Mouse (Mus musculus) urinary bladder, postnatal 10 days (tissue): ENCODE data around the gene Rpl23.
"Not testable (repeated sequence)": the region's sequence is repeated elsewhere in the genome, so short reads cannot be mapped to it uniquely, and the experiment has no call there.

Source experiments
- DNase-seq: peaks from one replicate; pipeline ENCODE4 v3.0.0; 2022; ENCODE audit warnings: low spot score

The Rpl23 gene

DNA sequence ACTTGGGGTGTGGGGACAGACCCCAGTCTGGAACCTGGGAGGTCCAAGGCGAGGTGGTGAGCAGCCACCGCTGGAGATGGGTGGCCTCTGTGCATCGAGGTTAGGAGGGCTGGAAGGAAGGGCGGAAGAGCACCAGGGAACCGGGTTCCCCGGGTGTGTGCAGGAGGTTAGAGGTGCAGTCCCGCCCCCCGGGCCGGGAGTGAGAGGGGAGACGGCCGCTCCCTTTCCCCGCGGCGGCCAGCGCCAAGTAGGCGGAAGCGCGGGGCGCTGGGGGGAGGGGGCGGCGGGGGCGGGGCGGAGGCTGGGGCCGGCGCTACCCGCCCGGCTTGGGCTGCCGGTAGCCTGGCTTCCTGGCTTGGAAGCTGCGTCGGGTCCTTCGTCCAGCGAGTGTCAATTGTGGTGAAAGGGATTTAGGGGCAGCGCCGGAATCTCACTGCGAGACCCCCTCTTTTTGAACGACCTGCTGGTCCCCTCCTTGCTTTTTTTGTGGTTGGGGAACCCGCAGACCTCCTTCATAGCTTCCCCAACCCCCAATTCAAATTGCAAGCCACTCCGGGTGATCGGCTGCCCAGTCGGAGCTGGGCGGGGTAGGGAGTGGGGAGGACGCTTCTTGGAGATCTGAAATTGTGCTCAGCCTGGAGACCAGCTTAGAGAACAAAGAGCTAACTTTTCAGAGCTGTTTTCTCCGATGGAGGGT, 17.9 kb upstream of the Rpl23 start:
- no peak for DNase-seq

GRCm38 (mm10) chr11:97799146-97799993, 17.1 kb upstream of the Rpl23 start:
- peak; percentile 44 for DNase-seq

DNA sequence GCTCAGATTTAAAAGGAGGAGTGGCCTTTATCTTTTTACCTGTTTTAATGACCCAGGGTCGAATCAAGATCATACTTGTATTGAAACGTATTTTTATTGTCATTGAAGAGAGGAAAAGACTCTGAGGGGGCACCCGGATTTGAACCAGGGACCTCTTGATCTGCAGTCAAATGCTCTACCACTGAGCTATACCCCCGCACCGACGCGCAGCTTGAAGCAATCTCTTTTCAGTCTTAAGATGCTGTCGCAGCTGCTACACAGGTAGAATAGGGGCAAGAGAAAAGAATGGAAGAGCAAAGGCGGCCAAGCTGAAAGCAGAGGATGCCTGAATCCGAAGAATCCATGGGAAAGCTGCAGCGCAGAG, 16.5 kb upstream of the Rpl23 start, which contains the start of gene Lasp1:
Lasp1 (plus strand) TSS at position 219 of the 364 bp plus-strand sequence.
- DNase-seq = peak; percentile 54

DNA sequence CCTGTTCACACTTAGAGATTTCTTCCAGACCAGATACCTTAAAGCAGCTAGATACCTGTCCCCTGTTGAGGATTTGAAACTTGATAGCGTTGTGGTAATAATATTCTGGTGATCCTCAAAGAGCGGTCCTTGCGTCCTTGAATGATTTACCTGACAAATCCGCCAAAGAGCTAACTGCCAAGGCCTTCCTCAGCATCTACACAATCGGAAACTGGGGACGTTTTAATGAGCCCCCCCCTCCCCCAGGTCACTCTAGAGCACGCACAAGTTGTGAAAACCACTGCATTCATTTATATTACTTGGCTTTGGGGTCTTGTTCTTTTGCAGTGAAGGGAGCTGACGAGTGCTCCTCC, 15.8 kb upstream of the Rpl23 start:
- DNase-seq = no peak

DNA sequence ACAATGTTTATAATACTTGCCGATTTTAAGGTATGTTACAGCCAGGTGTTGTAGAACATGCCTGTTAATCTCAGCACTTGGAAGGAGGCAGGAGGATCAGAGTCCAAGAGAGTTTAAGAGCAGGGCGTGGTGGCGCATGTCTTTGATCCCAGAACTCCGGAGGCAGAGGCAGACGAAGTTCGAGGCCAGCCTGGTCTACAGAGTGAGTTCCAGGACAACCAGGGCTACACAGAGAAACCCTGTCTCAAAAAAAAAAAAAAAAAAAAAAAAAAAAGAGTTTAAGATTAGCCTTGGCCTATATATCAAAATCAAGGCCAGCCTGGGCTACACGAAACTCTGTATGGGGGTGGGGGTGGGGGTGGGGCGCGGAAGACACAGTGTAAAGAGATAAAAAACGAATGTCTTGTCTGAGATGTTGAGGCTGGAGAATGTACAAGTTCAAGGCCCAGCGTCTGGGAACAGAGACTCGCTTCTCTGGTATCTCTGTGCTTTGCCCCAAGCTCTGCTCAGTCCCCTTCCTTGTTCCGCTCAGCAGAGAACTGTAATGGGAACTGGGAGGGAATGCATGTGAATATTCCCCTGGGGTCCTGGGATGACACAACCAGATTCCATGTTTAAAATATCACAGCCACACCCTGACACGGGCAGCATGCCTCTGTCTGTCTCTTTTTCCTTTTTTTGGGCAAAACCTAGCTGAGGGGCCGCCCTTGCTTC, 15.3 kb upstream of the Rpl23 start:
- DNase-seq = no peak

DNA sequence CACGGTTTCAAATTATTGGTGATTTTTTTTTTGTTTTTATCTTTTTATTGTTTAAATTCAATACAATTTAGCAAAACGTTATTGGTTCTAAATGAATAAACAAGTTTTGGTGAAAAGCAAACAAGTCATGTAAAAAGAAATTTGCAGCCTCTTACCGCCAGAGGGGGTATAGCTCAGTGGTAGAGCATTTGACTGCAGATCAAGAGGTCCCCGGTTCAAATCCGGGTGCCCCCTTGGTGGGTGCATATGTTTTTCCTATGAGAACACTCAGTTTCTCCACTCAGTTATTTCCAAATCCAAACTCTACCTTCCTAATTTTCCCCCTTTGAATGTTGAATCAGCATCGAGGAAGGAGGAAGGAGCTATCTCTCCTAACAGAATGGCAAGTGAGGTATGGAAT, 14.7 kb upstream of the Rpl23 start:
- DNase-seq = no peak

DNA sequence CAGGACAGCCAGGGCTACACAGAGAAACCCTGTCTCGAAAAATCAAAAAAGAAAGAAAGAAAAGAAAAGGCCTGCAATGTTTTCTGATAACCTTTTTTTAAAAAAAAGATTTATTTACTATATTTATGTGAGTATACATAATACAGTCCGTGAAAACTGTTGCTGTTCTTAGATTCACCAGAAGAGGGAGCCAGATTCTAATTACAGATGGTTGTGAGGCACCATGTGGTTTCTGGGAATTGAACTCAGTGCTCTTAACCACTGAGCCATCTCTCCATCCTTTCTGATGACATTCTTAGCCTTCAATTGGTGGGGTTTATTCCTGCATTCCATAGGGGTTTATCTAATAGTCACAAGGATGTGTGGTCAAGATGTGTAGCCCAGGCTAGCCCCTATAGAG, 10.9 kb upstream of the Rpl23 start:
- DNase-seq = no peak

GRCm38 (mm10) chr11:97790778-97791438, 8.7 kb upstream of the Rpl23 start:
- DNase-seq = not testable (repeated sequence)

GRCm38 (mm10) chr11:97789727-97790126, 7.5 kb upstream of the Rpl23 start:
- DNase-seq = no peak

- no peak for DNase-seq
Observed at GRCm38 (mm10) chr11:97787961-97788360, 5.7 kb upstream of the Rpl23 start.

DNA sequence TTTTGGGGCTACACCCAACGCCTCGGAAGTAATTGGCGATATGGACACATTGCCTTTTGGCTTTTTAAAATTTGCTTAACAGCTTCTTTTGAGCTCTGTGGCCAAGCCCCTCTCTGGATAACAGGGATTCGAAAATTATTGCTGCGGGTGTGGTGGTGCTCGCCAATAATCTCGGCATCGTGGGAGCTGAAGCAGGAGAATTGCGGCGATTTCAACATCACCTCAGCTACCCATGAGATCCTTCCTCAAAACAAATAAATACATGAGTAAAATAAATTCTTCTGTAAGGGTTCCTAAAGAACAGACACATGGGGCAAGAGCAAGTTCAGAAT, 293 bp upstream of the Rpl23 start:
- DNase-seq = no peak

- no peak for DNase-seq
Observed at GRCm38 (mm10) chr11:97781478-97781831, 782 bp downstream of the Rpl23 start.

DNA sequence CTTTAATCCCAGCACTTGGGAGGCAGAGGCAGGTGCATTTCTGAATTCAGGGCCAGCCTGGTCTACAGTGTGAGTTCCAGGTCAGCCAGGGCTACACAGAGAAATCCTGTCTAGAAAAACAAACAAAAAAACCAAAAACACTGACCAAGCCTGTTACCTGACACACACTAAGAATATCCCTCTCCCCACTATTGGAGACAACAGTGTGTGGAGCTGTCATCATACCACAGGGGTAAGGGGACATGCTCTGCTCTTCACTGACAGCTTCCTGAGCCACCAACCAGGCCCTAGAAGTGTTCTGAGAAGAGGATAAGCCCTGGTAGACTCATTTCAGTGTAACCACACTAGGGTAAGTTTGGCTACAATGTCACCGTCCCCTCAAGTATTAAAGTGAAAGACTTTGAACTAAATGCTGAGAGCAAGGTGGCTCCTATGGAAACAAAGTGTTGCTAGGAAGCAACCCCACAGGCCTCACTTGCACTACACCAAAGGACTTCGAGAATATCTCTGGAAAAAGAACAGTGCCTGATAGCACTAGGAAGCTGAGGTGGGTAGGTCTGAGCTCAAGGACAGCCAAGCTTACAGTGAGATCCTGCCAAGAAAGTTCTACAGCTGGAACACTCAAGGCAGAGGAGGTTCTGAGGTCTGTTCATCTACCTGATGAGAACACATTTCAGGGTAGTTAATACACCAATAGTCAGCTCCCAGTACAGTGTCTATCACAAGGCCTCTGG, 2.1 kb downstream of the Rpl23 start:
- DNase-seq = no peak

DNA sequence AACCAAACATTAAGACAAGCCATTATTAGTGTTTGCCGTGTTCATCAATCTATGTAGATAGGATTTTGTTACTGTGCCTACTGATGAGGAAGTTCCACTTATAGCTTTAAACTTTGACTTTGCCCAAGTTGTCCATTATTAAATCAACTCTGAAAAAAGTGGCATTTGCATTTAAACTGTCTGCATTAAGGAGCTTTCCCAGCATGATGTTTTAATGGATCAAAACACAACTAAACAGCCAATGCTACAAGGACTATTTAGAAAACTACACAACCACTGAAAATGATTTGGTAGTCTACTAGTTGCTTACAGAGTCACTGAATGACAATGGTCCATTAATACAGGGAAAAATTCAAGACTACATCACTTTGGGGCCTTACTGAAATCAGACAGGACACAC, 3.3 kb downstream of the Rpl23 start:
- DNase-seq = no peak

GRCm38 (mm10) chr11:97777129-97777529, 5.1 kb downstream of the Rpl23 start:
- DNase-seq = no peak

- DNase-seq = no peak
Observed at GRCm38 (mm10) chr11:97776497-97777128, 5.6 kb downstream of the Rpl23 start.

- DNase-seq = no peak
Observed at GRCm38 (mm10) chr11:97775808-97776496, 6.3 kb downstream of the Rpl23 start, which contains the start of gene 1700001P01Rik. Gene 1700001P01Rik (minus strand): TSS chr11:97775918.

DNA sequence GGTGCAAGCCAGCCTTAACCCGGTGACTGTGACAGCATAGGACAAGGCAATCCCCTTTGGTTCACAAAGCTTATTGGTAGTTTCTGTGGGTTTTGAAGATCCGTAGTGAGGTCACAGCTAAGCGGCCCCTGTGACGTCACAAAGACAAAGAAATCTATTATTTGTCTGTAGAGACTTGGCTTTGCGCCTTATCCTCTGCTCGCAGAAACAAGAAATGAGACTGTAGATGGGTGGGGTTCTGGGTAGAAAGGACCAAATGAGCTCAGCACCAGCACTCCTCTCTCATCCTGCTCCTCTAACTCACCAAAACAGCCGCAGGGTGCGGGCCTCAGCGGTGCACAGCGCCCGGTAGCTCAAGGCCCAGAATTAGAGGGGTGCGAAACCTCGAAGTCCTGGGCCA, 7.1 kb downstream of the Rpl23 start:
- no peak for DNase-seq

- DNase-seq = no peak
Observed at GRCm38 (mm10) chr11:97771410-97771809, 10.8 kb downstream of the Rpl23 start.

GRCm38 (mm10) chr11:97769704-97770103, 12.5 kb downstream of the Rpl23 start:
- DNase-seq = no peak
